Mouse (Mus musculus): ENCODE measurements at regions not wholly inside any gene's neighbourhood (a gene's known extent, or its start where the extent isn't known, plus 50 kb on each side); places are given as distances from the start of the nearest gene placed in this dataset.

GRCm38 (mm10) chr6:140976989-140977388 lies 247.9 kb downstream of the Gm11077 start:
- TF ChIP-seq CTCF (IDR thresholded peaks at IDR 0.05; ENCODE audit: low read depth) (no peak), EP300 (optimal IDR thresholded peaks at IDR 0.05) (no peak)

All from stomach, postnatal 0 days (tissue).